Mouse (Mus musculus) erythroblast, adult 5-6 weeks (primary cell): Measurements from ENCODE around the gene Syt2. TPM values are rescaled to one million over a fixed set of nuclear protein-coding genes. Genes with fewer than 3 reads are reported as not detected.

ENCODE experiments used
- ATAC-seq: replicated peaks from 2 replicates; pipeline ENCODE4 v1.8.0; 2016; ENCODE audit warnings: moderate number of reproducible peaks, mild to moderate bottlenecking, moderate TSS enrichment, inconsistent platforms; ENCODE audit not compliant: poor library complexity, low FRiP score, severe bottlenecking
- total RNA-seq, 2 experiments: library from RNA; stranded (forward) in 1 of 2; stranded (reverse) in 1 of 2; fragments of 150-400 nt in 1 of 2; fragments of 200-764, 138-1000 nt in 1 of 2; gene quantifications; 2 replicates each; pipeline versions ENCODE4 v1.2.3 to v1.2.4; 2015 to 2017; ENCODE audit warnings: low replicate concordance in 2 of 2

The Syt2 gene
- total RNA-seq, 2 experiments from 2014 or later = 0.58 TPM; not detected in 1

- ATAC-seq = no peak
These were observed 54.2 kb downstream of the Syt2 start for GRCm38 (mm10) chr1:134700634-134701033.

GRCm38 (mm10) chr1:134701191-134701590, 54.7 kb downstream of the Syt2 start:
- no peak for ATAC-seq

DNA sequence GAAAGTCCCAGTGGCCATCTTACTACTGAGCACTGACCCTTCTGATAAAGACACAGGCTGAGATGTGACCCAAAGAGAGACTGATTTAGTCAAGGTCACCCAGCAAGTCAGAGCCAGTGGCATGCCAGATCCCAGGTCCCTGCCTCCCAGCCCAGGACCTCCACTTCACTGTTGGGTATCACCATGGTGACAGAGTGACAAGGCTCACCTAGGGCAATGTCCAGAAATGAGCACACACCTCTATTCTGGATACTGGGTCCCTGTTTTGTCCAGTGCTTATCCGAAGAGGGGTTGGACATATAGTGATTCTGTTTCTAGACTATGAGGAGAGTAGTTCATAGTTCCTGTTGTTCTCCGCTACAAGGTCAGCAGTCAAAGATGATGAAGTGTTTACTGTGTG, 56.8 kb downstream of the Syt2 start:
- ATAC-seq = no peak

- ATAC-seq = no peak
These were observed 58.2 kb downstream of the Syt2 start for GRCm38 (mm10) chr1:134704396-134705306.

DNA sequence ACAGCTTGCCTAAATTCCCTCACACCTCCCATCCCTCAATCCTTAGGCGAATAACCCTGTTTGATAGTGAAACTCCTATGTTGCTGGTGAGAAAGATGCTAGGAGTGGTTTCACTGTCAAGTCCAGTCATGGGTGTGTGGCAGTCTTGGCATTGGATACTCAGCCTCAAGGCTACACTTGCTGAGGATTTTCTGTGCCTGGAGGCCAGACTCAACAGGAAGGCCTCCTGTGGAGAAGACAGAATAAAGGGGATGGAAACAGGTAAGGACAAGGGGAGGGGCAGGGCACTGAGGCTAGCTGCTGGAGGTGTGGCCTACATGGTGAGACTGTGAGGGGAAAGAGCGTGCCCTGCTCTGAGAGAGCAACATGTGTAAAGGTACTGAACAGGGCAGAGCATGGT, 60.1 kb downstream of the Syt2 start:
- ATAC-seq = no peak

- no peak for ATAC-seq
These were observed 61.0 kb downstream of the Syt2 start for GRCm38 (mm10) chr1:134707516-134707915.

- ATAC-seq = no peak
These were observed 61.8 kb downstream of the Syt2 start for GRCm38 (mm10) chr1:134708274-134708673.

GRCm38 (mm10) chr1:134708801-134709385, 62.4 kb downstream of the Syt2 start:
- no peak for ATAC-seq

DNA sequence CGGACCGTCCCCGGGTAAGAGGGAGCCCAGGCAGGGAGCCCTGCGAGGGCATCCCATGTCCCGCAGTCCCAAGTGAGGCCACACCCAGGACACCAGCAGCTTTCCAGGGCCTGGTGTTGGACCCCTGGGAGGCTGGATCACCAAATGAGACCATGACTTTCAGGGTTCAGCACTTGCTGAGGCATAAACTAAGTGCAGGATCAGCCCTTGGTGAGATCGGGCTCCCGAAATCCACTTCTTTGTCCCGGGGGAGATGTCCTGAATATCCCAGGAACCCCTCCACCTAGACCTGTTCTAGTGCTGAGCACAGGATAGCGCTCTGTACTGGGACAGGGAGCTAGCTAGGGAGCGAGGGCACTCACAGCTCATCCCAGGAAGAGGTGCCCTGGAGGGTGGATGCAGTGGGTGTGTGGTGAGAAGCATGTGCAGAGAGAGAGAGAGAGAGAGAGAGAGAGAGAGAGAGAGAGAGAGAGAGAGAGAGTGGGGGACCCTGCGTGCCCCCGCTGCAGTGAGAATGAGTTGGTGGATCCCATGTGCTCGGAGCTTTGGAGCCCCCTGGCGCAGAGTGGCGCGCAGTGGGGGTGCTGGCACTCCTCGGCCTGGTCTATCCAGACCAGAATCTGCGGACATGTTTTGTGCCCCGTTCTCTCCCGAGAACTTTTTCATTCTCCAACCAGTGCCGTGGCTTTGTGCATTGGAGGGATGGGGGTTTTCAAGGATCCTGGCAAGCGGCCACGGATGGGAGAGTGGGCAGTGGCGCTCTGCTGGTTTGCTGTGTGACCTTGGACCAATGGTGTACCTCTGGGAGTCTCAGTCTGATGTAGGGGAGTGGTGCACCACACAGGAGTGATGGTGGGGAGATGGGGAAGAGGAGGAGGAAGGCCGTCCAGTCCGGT, 63.2 kb downstream of the Syt2 start:
- ATAC-seq = no peak

GRCm38 (mm10) chr1:134711061-134711460, 64.6 kb downstream of the Syt2 start:
- no peak for ATAC-seq

DNA sequence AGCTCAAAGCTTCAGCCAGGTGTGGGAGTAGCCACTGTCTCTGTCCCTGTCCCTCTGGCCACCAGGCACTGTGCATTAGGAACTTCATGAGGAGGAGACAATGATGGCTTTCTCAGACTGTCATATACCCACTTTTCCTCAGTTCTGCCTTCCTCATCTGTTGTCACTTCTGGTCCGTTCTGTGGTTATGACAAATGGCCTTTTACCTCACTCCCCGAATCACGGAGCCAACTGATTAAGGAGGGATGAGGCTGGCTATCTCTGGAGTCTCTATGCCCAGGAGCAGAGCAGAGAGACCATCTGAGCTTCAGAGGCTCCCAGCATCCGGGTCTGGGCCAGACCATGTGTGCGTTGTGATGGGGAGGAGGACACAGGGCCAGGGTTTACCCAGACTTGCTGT, 65.2 kb downstream of the Syt2 start:
- ATAC-seq = no peak

GRCm38 (mm10) chr1:134712781-134713299, 66.4 kb downstream of the Syt2 start:
- no peak for ATAC-seq

- ATAC-seq = no peak
These were observed 67.0 kb downstream of the Syt2 start for GRCm38 (mm10) chr1:134713421-134713969.

DNA sequence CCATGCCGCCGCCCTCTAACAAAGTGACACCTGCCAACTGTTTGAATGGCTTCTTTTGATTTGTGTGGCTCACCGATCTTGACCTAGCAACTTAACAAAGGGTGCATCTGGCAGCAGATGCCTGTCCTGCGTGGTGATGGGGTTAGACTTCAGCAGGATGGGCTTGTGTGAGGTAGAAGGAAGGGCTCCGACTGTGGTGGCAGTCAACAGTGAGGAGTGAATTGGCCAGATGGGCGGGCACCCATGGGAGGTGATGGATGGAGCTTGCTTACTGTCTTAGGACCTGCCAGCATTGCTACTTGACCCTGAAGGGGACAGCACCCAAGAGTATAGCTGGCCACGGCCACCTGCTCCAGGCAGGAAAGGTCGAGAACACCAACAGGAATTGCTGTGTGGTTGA, 67.7 kb downstream of the Syt2 start:
- no peak for ATAC-seq

DNA sequence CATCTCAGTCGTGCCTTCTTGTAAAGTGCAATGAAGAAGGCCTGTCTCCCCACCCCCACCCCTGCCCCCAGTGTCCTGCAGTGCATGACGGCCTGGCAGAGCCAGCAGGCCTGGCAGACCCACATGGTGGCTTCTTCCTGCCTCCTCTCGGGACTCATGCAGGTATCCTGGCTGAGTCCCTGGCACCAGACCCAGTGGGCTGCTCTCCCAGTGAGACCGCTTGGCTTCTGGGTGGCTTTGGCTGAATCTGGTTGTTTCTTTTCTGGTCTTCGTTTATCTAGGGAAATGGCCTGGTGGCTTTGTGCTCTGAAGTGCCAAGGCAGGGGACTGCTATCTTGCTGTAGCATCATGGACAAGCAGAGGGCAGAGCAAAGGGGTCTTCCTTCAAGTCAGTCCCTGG, 68.6 kb downstream of the Syt2 start:
- ATAC-seq = no peak

GRCm38 (mm10) chr1:134719718-134720304, 73.3 kb downstream of the Syt2 start:
- ATAC-seq = no peak

- ATAC-seq = no peak
These were observed 75.0 kb downstream of the Syt2 start for GRCm38 (mm10) chr1:134721486-134721885.

DNA sequence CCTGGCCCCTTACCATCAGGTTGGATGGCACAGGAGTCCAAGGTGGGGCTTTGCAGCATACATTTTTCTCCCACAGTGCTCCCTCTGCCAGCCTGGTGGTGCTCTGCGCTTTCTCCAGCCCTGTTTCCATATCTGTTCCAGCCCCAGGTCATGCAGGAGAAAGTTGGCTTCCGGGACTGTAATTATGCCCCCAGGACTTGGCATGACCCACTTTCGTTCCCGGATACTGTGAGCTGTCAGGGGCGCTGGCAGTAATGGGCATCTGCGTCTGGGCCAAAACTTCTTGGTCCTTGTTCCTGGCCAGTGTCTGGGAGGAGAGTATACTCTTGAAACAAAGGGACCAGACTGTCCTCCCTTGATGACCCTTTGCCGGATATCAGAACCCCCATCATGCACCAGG, 76.4 kb downstream of the Syt2 start:
- ATAC-seq = no peak

- ATAC-seq = no peak
These were observed 78.8 kb downstream of the Syt2 start for GRCm38 (mm10) chr1:134725276-134725675.

DNA sequence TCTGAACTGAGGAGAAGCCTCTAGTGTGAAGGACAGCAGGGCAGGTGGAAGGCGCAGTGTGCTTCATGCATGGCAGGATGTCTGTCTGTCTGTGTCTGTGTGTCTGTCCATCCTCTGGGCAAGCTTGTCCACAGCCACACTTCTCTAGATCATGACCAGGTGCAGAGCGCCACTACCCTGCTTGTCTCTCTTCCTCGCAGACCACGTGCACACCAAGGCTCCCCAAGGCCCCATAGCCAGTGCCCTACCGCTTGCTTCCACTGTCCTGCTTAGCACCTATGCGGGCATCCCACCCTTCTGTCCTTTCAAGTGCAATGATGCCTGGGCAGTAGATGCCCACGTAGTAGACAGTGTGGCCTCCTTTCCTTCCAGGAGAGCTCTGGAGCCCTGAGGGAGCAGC, 80.0 kb downstream of the Syt2 start:
- no peak for ATAC-seq
